In the genomic region with DNA sequence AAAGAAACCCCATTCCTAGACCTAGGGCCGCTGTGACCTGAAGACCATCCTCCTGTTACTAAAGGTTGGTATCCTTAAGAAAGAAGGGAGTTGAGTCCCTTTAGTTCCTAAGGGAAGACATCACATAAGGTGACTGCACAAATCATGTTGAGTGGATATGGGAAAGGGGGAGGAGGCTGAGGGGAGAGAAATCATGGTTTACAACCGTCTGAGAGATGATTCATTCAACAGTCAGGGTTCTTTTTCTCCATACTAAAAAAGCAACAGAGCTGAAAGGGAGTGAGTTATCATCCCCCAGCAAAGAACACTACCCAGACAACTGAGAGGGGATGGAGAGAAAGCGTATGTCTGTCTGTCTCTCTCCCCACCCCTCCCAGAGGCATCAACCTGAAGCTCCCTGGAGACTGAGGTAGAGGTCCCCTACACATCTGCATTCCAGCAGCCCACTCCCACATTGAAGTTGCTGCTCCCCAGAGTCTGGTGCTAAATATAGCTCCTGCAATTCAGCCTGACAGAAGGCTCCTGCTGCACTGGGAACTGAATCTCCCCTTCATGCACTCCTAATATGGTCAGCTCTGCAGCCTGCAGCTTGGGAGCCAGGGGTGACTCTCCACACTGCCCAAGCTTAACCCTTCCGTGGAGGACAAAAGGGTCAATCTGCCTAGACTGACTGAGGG, we compare ENCODE assay signal across 10 mouse cellular contexts.
DNase-seq lines count a peak whose midpoint lies in the region; ATAC-seq and TF ChIP-seq lines count a peak whose summit lies in the region.
"Had no signal": no experiment of that assay in that cellular context is flagged by ENCODE, and none has a peak within 500 bp of the region (broad histone marks: within the 10 kb centered on the region; RNA-seq: fewer than 3 reads in every experiment).

No protein-coding gene starts in this region.

- peak; percentile 37 for DNase-seq in kidney, postnatal 10 days
- DNase-seq in kidney, postnatal 36 days = no peak
- DNase-seq in heart, adult 2 months = peak; percentile 30 to 31
- no peak for DNase-seq in natural killer cell, adult 2 months (ENCODE audit: low spot score in 2 of 2)
- no peak for DNase-seq in ovary, postnatal 14 days (ENCODE audit: low spot score)
- no peak for DNase-seq in B cell, adult 2 months
- DNase-seq: liver, embryonic 13.5 days had no signal

- TF ChIP-seq EP300 in heart, adult 2 months (IDR thresholded peaks at IDR 0.05; ENCODE audit: insufficient read depth, low read depth, low read length) = 0 out of 2 replicates have a peak, but pooled peaks have one; percentile 35

- peak overlapping the region; percentile 10; the same call in 1 of the 2 replicates for H3K9ac ChIP-seq in heart, adult 2 months (ENCODE audit: low read depth, low read length)
- no peak overlapping the region for H3K9ac ChIP-seq in limb, embryonic 13.5 days
- H3K9ac ChIP-seq: embryonic facial prominence, embryonic 15.5 days; liver, embryonic 13.5 days had no signal

- H3K4me2 ChIP-seq in limb, embryonic 13.5 days (replicated peaks) = no peak overlapping the region
- H3K4me2 ChIP-seq: embryonic facial prominence, embryonic 15.5 days; liver, embryonic 13.5 days had no signal

- TF ChIP-seq POLR2A in heart, adult 2 months (IDR thresholded peaks at IDR 0.05; ENCODE audit: insufficient read depth, low read depth, low read length) = no peak

- intact Hi-C loops in heart, adult 2 months (cut with DNase I) = no loop called here

- ATAC-seq in limb, embryonic 13.5 days (ENCODE audit: low FRiP score, low read depth) = 0 out of 2 replicates have a peak, but pooled peaks have one; percentile 24

- peak overlapping the region; percentile 55 for H3K27ac ChIP-seq in brown adipose tissue, adult 24 weeks (replicated peaks; ENCODE audit: low read depth, low read length)
- H3K27ac ChIP-seq in heart, adult 2 months = peak overlapping the region; percentile 75
- H3K27ac ChIP-seq in limb, embryonic 13.5 days = no peak overlapping the region
- H3K27ac ChIP-seq: embryonic facial prominence, embryonic 15.5 days; liver, embryonic 13.5 days had no signal

- no peaks in the 10 kb centered on the region for H3K79me2 ChIP-seq in heart, adult 2 months (replicated peaks; ENCODE audit: control insufficient read depth, insufficient read depth, low read length)

- no peak overlapping the region for H3K4me3 ChIP-seq in brown adipose tissue, adult 24 weeks (ENCODE audit: insufficient read depth, low read depth, low read length)
- H3K4me3 ChIP-seq in heart, adult 2 months = no peak overlapping the region
- H3K4me3 ChIP-seq in limb, embryonic 13.5 days = no peak overlapping the region
- H3K4me3 ChIP-seq: embryonic facial prominence, embryonic 15.5 days; liver, embryonic 13.5 days had no signal

- no peaks in the 10 kb centered on the region; the same call in 1 of the 2 replicates for H3K9me3 ChIP-seq in limb, embryonic 13.5 days
- H3K9me3 ChIP-seq: embryonic facial prominence, embryonic 15.5 days; liver, embryonic 13.5 days had no signal

- WGBS in heart, adult 2 months = 44% methylated on average over 4 of the region's 4 CpGs
- 60% methylated on average over 4 of the region's 4 CpGs for WGBS in limb, embryonic 13.5 days

- H3K4me1 ChIP-seq in brown adipose tissue, adult 24 weeks (ENCODE audit: control insufficient read depth, insufficient read depth, insufficient read length, low read length) = peaks cover 21% of the 10 kb centered on the region
- H3K4me1 ChIP-seq in heart, adult 2 months (ENCODE audit: control insufficient read depth, insufficient read depth, low read length) = peaks cover 6% of the 10 kb centered on the region
- H3K4me1 ChIP-seq in limb, embryonic 13.5 days = peaks cover 11% of the 10 kb centered on the region

- peaks cover 2% of the 10 kb centered on the region; the same call in 1 of the 2 replicates for H3K36me3 ChIP-seq in heart, adult 2 months (ENCODE audit: control insufficient read depth, insufficient read depth, low read length)
- H3K36me3 ChIP-seq in limb, embryonic 13.5 days = no peaks in the 10 kb centered on the region
- H3K36me3 ChIP-seq: embryonic facial prominence, embryonic 15.5 days; liver, embryonic 13.5 days had no signal

- no peaks in the 10 kb centered on the region for H3K27me3 ChIP-seq in heart, adult 2 months (ENCODE audit: control insufficient read depth, insufficient read depth, low read length)
- no peaks in the 10 kb centered on the region for H3K27me3 ChIP-seq in limb, embryonic 13.5 days
- H3K27me3 ChIP-seq: embryonic facial prominence, embryonic 15.5 days; liver, embryonic 13.5 days had no signal

- no peak for TF ChIP-seq CTCF in heart, adult 2 months (IDR thresholded peaks at IDR 0.05)

Comparison
In these comparisons a context has a peak if more than half of its experiments do, and no peak if none do; other contexts are left out.
1. DNase-seq: peak in kidney, postnatal 10 days (single experiment) and heart, adult 2 months (2 of 2); none in kidney, postnatal 36 days (0 of 2), natural killer cell, adult 2 months (0 of 2), ovary, postnatal 14 days (single experiment) and B cell, adult 2 months (0 of 2).